Mouse (Mus musculus): ENCODE measurements around the gene Supt4a.
A peak's percentile ranks its signal among the peaks of the same experiment; 100 is the strongest.

DNA sequence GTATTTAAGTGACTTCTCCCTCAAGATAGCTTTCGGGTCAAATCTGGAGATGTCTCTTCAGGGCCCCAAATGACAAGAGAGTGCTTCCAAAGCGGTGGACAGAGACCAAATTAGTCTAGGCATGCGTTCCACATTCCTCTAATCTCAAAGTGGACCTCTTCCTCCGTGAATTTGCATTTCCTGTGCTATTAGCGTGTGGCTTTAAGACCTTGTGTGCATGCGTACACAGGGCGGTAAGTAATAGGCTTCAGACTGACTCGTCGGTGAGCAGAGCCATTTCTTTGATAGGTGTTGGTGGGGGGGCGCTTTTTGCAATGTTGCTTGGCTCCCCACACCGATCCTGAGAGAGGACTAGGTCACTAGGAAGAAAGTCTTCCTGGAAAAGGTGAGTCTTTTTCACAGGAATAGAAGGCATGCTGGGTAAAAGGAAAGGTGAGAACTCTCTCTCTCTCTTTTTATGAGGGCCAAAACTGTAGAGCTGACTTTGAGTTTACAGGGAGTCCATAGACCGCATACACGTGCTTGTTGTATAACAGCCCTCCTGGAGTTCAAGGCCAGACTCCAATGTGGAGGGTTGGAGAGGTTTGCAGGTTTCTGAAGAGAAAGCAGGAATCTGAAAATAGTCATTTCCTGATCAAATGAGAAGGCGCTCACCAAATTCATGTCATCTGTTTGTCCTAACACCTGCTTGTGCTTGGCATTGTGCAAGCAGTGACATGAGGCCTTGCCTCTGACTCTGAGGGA, 35.3 kb upstream of the Supt4a start:
- TF ChIP-seq CTCF (conservative IDR thresholded peaks at IDR 0.05 in 1 of 2, IDR thresholded peaks at IDR 0.05 in 1 of 2; ENCODE audit: low read depth in 2 of 2, low read length in 2 of 2) (no peak), CHD1 (IDR thresholded peaks at IDR 0.05; ENCODE audit: low read depth, low read length) (no peak), POLR2A (IDR thresholded peaks at IDR 0.05; ENCODE audit: low read depth, low read length) (no peak; the same call in 1 of the 2 replicates), MAZ (IDR thresholded peaks at IDR 0.05; ENCODE audit: low read depth, low read length) (no peak), USF1 (IDR thresholded peaks at IDR 0.05; ENCODE audit: low read depth, low read length) (no peak), ZKSCAN1 (IDR thresholded peaks at IDR 0.05; ENCODE audit: borderline replicate concordance, low read depth, low read length) (no peak), ZC3H11A (IDR thresholded peaks at IDR 0.05; ENCODE audit: low read depth, low read length) (no peak), KAT2A (IDR thresholded peaks at IDR 0.05; ENCODE audit: insufficient replicate concordance, low read length) (no peak), E2F4 (IDR thresholded peaks at IDR 0.05; ENCODE audit: insufficient replicate concordance, low read depth, low read length) (no peak), EP300 (IDR thresholded peaks at IDR 0.05; ENCODE audit: low read length) (no peak), MYC (IDR thresholded peaks at IDR 0.05; ENCODE audit: low read depth, low read length) (0 out of 2 replicates have a peak, but pooled peaks have one; percentile 54), TBP (conservative IDR thresholded peaks at IDR 0.05; ENCODE audit: low read depth, low read length) (0 out of 2 replicates have a peak, but pooled peaks have one; percentile 28), MXI1 (IDR thresholded peaks at IDR 0.05; ENCODE audit: low read depth, low read length) (no peak; the same call in 1 of the 2 replicates), IRF4 (IDR thresholded peaks at IDR 0.05; ENCODE audit: low read depth, low read length) (no peak)
